Mouse (Mus musculus): ENCODE measurements around the gene Trp73. TPM values are rescaled to one million over a fixed set of nuclear protein-coding genes. Genes with fewer than 3 reads are reported as not detected.

Gene Trp73
- polyA plus RNA-seq, 1 experiment from 2014 or later: 6.6 TPM

DNA sequence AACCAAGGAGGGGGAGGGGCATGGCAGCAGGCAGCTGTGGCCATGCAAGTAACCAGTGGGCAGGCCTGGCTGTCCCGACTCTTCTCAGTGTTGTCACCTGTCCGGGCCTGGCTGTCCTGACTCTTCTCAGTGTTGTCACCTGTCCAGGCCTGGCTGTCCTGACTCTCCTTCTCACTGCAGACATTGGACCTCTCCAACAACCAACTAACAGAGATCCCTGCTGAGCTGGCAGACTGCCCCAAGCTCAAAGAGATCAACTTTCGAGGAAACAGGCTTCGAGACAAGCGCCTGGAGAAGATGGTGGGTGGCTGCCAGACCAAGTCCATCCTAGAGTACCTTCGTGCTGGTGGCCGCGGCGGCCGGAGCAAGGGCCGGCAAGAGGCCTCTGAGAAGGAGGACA lies 124.5 kb downstream of the Trp73 start:
- no peaks in the 10 kb centered on the region for H3K27me3 ChIP-seq (ENCODE audit: control insufficient read depth, insufficient read depth, low read length)
- H3K4me1 ChIP-seq (replicated peaks; ENCODE audit: control insufficient read depth, insufficient read depth, low read length): peaks cover 10% of the 10 kb centered on the region; the same call in 1 of the 2 replicates
- WGBS: 96% methylated on average over 11 of the region's 11 CpGs
- no peak overlapping the region for H3K27ac ChIP-seq (ENCODE audit: low read depth, low read length)
- DNase-seq (ENCODE audit: low spot score) (no peak), ATAC-seq (replicated peaks; ENCODE audit: low FRiP score) (no peak)
- no peak overlapping the region for H3K4me2 ChIP-seq (ENCODE audit: low read depth, low read length, severe bottlenecking)
- no peaks in the 10 kb centered on the region for H3K9me3 ChIP-seq (ENCODE audit: control insufficient read depth, low read length)
- no peak overlapping the region for H3K4me3 ChIP-seq (ENCODE audit: low read depth, low read length)
- no peak overlapping the region for H3K9ac ChIP-seq (ENCODE audit: low read length)
- H3K36me3 ChIP-seq (ENCODE audit: control insufficient read depth, insufficient read depth, low read length): peaks cover 9% of the 10 kb centered on the region; the same call in 1 of the 2 replicates

DNA sequence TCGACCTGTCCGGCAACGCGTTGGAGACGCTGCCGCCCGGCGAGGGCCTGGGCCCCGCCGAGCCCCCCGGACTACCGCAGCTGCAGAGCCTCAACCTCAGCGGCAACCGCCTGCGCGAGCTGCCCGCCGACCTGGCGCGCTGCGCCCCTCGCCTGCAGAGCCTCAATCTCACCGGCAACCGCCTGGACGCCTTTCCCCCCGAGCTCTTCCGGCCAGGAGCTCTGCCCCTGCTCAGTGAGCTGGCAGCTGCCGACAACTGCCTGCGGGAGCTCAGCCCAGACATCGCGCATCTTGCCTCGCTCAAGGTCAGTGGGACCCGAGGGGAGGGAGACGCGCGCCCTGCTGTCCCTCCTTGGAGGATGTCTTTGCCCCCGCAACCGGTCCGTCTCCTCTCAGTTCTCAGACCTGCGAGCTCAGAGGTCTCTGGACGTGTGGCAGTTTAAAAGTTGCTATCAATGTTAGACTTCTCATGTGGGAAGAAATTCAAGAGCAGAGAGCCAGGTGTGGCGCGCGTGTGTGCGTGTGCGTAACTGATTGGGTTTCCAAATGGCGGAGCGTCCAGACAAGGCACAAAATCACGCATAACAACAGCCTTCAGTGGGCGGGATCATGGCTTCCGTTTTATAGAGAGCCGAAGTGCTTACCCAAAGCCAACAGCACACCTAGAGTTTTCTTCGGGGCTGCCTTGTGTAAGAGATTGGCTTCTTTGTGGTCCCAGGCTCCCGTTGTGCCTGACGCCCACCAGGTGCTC lies 127.7 kb downstream of the Trp73 start:
- Histone ChIP-seq H3K9ac (ENCODE audit: low read length) (peak overlapping the region; percentile 87), H3K4me1 (replicated peaks; ENCODE audit: control insufficient read depth, insufficient read depth, low read length) (peaks cover 10% of the 10 kb centered on the region; the same call in 1 of the 2 replicates), H3K9me3 (ENCODE audit: control insufficient read depth, low read length) (no peaks in the 10 kb centered on the region), H3K27ac (ENCODE audit: low read depth, low read length) (no peak overlapping the region), H3K36me3 (ENCODE audit: control insufficient read depth, insufficient read depth, low read length) (peaks cover 1% of the 10 kb centered on the region; the same call in 1 of the 2 replicates), H3K27me3 (ENCODE audit: control insufficient read depth, insufficient read depth, low read length) (no peaks in the 10 kb centered on the region), H3K4me3 (ENCODE audit: low read depth, low read length) (peak overlapping the region; percentile 100), H3K4me2 (ENCODE audit: low read depth, low read length, severe bottlenecking) (peak overlapping the region; percentile 98)
- ATAC-seq (replicated peaks; ENCODE audit: low FRiP score): peak; percentile 16; the same call in 1 of the 2 replicates
- peak; percentile 60 for DNase-seq (ENCODE audit: low spot score)
- 3% methylated on average over 46 of the region's 55 CpGs for WGBS

DNA sequence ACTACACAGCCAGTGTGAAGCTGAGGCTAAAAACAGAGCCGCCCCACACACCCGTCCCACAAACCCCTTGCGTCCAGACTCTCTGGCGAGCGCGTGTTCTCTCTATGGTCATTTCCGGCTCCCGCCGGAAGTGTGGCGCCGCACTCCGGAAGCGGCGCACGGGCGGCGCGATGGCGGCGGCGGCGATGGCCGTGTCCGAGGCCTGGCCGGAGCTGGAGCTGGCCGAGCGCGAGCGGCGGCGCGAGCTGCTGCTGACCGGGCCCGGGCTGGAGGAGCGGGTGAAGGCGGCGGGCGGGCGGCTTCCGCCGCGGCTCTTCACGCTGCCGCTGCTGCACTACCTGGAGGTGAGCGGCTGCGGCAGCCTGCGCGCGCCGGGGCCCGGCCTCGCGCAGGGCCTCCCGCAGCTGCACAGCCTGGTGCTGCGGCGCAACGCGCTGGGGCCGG lies 128.3 kb downstream of the Trp73 start, which contains the start of gene Lrrc47:
Gene Lrrc47 (plus strand): TSS at position 86 of the 444 bp plus-strand sequence.
- Histone ChIP-seq H3K4me1 (replicated peaks; ENCODE audit: control insufficient read depth, insufficient read depth, low read length) (peaks cover 10% of the 10 kb centered on the region; the same call in 1 of the 2 replicates), H3K9ac (ENCODE audit: low read length) (peak within 1 kb of the TSS; percentile 87), H3K4me3 (ENCODE audit: low read depth, low read length) (peak within 1 kb of the TSS; percentile 100), H3K27ac (ENCODE audit: low read depth, low read length) (no peak within 1 kb of the TSS), H3K9me3 (ENCODE audit: control insufficient read depth, low read length) (no peaks in the 10 kb centered on the region), H3K36me3 (ENCODE audit: control insufficient read depth, insufficient read depth, low read length) (no peaks in the 10 kb centered on the region; the same call in 1 of the 2 replicates), H3K4me2 (ENCODE audit: low read depth, low read length, severe bottlenecking) (peak within 1 kb of the TSS; percentile 98), H3K27me3 (ENCODE audit: control insufficient read depth, insufficient read depth, low read length) (no peaks in the 10 kb centered on the region)
- DNase-seq (ENCODE audit: low spot score) (peak; percentile 90), ATAC-seq (replicated peaks; ENCODE audit: low FRiP score) (peak; percentile 92)
- WGBS: under 1% methylated on average over 54 of the region's 59 CpGs

DNA sequence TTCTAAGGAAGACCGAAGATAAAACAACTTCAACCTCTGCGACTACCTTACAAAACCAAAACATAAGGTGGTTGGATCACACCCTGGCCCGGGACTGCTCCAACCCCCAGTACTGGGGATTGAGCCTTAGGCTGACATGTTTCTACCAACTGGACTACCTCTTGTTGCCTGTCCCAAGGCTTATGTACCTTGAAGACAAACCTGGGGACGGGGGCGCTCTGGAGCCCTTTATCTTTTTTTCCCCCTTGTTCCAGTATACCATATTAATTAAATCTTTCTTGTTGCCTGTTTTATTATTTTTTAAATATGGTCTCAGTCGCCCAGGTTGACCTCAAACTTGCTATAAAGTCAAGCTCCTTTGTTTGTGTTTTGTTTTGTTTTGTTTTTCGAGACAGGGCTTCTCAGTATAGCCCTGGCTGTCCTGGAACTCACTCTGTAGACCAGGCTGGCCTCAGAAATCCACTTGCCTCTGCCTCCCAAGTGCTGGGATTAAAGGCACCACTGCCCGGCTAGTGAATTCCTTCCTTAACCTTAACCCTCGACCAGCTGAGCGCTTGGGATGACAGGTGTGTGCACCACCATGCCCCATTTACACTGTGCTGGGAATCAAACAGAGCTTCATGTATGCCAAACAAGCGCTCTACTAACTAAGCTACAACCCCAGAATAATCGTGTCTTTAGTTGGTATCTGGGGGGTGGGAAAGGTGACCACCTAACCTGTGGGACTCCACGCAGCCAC lies 128.9 kb downstream of the Trp73 start:
- WGBS: 28% methylated on average over 13 of the region's 13 CpGs
- peak overlapping the region; percentile 98 for H3K4me2 ChIP-seq (ENCODE audit: low read depth, low read length, severe bottlenecking)
- H3K4me3 ChIP-seq (ENCODE audit: low read depth, low read length): peak overlapping the region; percentile 100
- H3K27me3 ChIP-seq (ENCODE audit: control insufficient read depth, insufficient read depth, low read length): no peaks in the 10 kb centered on the region
- no peak overlapping the region for H3K27ac ChIP-seq (ENCODE audit: low read depth, low read length)
- H3K4me1 ChIP-seq (replicated peaks; ENCODE audit: control insufficient read depth, insufficient read depth, low read length): peaks cover 10% of the 10 kb centered on the region; the same call in 1 of the 2 replicates
- H3K9ac ChIP-seq (ENCODE audit: low read length): peak overlapping the region; percentile 87
- H3K9me3 ChIP-seq (ENCODE audit: control insufficient read depth, low read length): no peaks in the 10 kb centered on the region
- DNase-seq (ENCODE audit: low spot score) (no peak), ATAC-seq (replicated peaks; ENCODE audit: low FRiP score) (peak; percentile 22)
- H3K36me3 ChIP-seq (ENCODE audit: control insufficient read depth, insufficient read depth, low read length): no peaks in the 10 kb centered on the region; the same call in 1 of the 2 replicates

DNA sequence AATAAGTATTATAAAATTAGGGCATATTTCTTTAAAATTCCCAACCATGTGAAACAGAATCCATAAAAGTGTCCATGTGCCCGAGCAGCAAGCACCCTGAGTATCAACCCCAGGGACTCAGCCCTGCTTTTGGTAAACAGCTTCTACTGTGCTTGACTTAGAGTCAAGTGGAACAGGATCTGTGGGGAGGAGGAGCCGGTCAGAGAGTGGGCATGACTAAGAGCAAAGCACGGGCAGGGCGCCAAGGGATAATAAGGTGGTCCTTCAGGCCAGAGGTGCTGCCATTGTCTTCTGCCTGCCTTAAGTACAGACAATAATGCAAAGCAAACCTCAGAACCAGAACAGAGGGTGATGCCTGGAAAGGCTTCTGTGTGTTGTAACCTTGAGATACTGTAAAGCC lies 132.2 kb downstream of the Trp73 start:
- H3K4me3 ChIP-seq (ENCODE audit: low read depth, low read length): no peak overlapping the region
- H3K27me3 ChIP-seq (ENCODE audit: control insufficient read depth, insufficient read depth, low read length): no peaks in the 10 kb centered on the region
- no peaks in the 10 kb centered on the region for H3K9me3 ChIP-seq (ENCODE audit: control insufficient read depth, low read length)
- ATAC-seq (replicated peaks; ENCODE audit: low FRiP score) (no peak), DNase-seq (ENCODE audit: low spot score) (no peak)
- no peak overlapping the region for H3K27ac ChIP-seq (ENCODE audit: low read depth, low read length)
- WGBS: 83% methylated on average over 4 of the region's 4 CpGs
- no peak overlapping the region for H3K4me2 ChIP-seq (ENCODE audit: low read depth, low read length, severe bottlenecking)
- peaks cover 5% of the 10 kb centered on the region; the same call in 1 of the 2 replicates for H3K4me1 ChIP-seq (replicated peaks; ENCODE audit: control insufficient read depth, insufficient read depth, low read length)
- H3K9ac ChIP-seq (ENCODE audit: low read length): no peak overlapping the region
- H3K36me3 ChIP-seq (ENCODE audit: control insufficient read depth, insufficient read depth, low read length): no peaks in the 10 kb centered on the region

DNA sequence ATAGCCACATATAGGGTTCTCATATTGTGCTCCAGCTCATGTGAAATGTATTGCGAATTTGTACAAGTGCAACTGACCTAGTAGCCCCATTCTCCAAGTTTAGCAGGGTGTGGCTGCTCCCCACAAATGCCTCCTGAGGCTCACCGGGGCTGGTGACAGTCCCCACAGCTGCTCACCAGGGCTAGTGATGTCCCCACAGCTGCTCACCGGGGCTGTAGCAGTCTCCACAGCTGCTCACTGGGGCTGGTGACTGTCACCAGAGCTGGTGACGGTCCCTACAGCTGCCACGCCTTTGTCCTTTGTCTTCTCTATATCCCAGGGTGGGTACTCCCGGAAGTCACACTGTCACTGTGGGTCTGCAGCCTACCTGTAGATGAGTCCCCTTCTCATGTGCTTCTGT lies 133.7 kb downstream of the Trp73 start:
- ATAC-seq (replicated peaks; ENCODE audit: low FRiP score) (no peak), DNase-seq (ENCODE audit: low spot score) (no peak)
- Histone ChIP-seq H3K4me1 (replicated peaks; ENCODE audit: control insufficient read depth, insufficient read depth, low read length) (no peaks in the 10 kb centered on the region), H3K36me3 (ENCODE audit: control insufficient read depth, insufficient read depth, low read length) (no peaks in the 10 kb centered on the region), H3K4me2 (ENCODE audit: low read depth, low read length, severe bottlenecking) (no peak overlapping the region), H3K27ac (ENCODE audit: low read depth, low read length) (no peak overlapping the region), H3K27me3 (ENCODE audit: control insufficient read depth, insufficient read depth, low read length) (no peaks in the 10 kb centered on the region), H3K9me3 (ENCODE audit: control insufficient read depth, low read length) (no peaks in the 10 kb centered on the region), H3K4me3 (ENCODE audit: low read depth, low read length) (no peak overlapping the region), H3K9ac (ENCODE audit: low read length) (no peak overlapping the region)
- WGBS: 82% methylated on average over 6 of the region's 6 CpGs

Other genes with a start within 250 kb of the Trp73 start
- gene A430005L14Rik, start 183.0 kb downstream of the Trp73 start, polyA plus RNA-seq (2014; fragmentation: Nextera tagmentation; extraction: Ambion mirVana): 115 and 116 TPM in 2 replicates
- 13.0 and 14.1 TPM in 2 replicates for gene Dffb, start 165.1 kb downstream of the Trp73 start, polyA plus RNA-seq (2014; fragmentation: Nextera tagmentation; extraction: Ambion mirVana)
- gene Cep104, start 165.0 kb downstream of the Trp73 start, polyA plus RNA-seq (2014; fragmentation: Nextera tagmentation; extraction: Ambion mirVana): 22.6 and 24.9 TPM in 2 replicates
- gene Lrrc47, start 128.5 kb downstream of the Trp73 start, polyA plus RNA-seq (2014; fragmentation: Nextera tagmentation; extraction: Ambion mirVana): 12.3 and 19.2 TPM in 2 replicates
- gene Smim1, start 114.0 kb downstream of the Trp73 start, polyA plus RNA-seq (2014; fragmentation: Nextera tagmentation; extraction: Ambion mirVana): 10.2 and 10.5 TPM in 2 replicates
- gene Ccdc27, start 97.5 kb downstream of the Trp73 start, polyA plus RNA-seq (2014; fragmentation: Nextera tagmentation; extraction: Ambion mirVana): not detected in 2 replicates
- 44.5 and 52.4 TPM in 2 replicates for gene Wrap73, start 2.2 kb upstream of the Trp73 start, polyA plus RNA-seq (2014; fragmentation: Nextera tagmentation; extraction: Ambion mirVana)
- 126 and 135 TPM in 2 replicates for gene Tprgl, start 20.5 kb upstream of the Trp73 start, polyA plus RNA-seq (2014; fragmentation: Nextera tagmentation; extraction: Ambion mirVana)
- 23.9 and 25.7 TPM in 2 replicates for gene Megf6, start 30.5 kb upstream of the Trp73 start, polyA plus RNA-seq (2014; fragmentation: Nextera tagmentation; extraction: Ambion mirVana)
- gene Arhgef16, start 161.5 kb upstream of the Trp73 start, polyA plus RNA-seq (2014; fragmentation: Nextera tagmentation; extraction: Ambion mirVana): 0.90 and 1.2 TPM in 2 replicates
- gene B230104I21Rik, start 195.9 kb upstream of the Trp73 start, polyA plus RNA-seq (2014; fragmentation: Nextera tagmentation; extraction: Ambion mirVana): not detected in 2 replicates

All from forebrain, embryonic 11.5 days (tissue).